Mouse (Mus musculus): ENCODE measurements around the gene Tnfsfm13. TPM values are rescaled to one million over a fixed set of nuclear protein-coding genes. Genes with fewer than 3 reads are reported as not detected.

The Tnfsfm13 gene
- polyA plus RNA-seq, 1 experiment from 2014 or later: 2.5 TPM

MicroRNAs encoded within 50 kb of the gene (microRNA counts, 519-probe panel; counts per million panel counts)
- 460 counts per million, percentile 65 among the panel's probes with 10 or more counts for microRNA mmu-miR-1934
- microRNA mmu-miR-467f: 1,609 counts per million, percentile 66 among the panel's probes with 10 or more counts

Small RNAs within 50 kb of the gene (microRNA-seq; reads per million reads assigned to microRNA genes)
- gene Mir1934 (3.3 reads per million, percentile 15 among the genes with 10 or more reads in this experiment), gene Mir467f (not detected)

Other genes with a start within 250 kb of the Tnfsfm13 start
- gene Dnah2, start 147.0 kb downstream of the Tnfsfm13 start, polyA plus RNA-seq (2016; fragmentation: Nextera tagmentation; extraction: Ambion mirVana): 2.4 and 2.8 TPM in 2 replicates
- 57.0 and 61.9 TPM in 2 replicates for gene Efnb3, start 135.9 kb downstream of the Tnfsfm13 start, polyA plus RNA-seq (2016; fragmentation: Nextera tagmentation; extraction: Ambion mirVana)
- 29.4 and 36.2 TPM in 2 replicates for gene Wrap53, start 115.8 kb downstream of the Tnfsfm13 start, polyA plus RNA-seq (2016; fragmentation: Nextera tagmentation; extraction: Ambion mirVana)
- gene Trp53, start 115.7 kb downstream of the Tnfsfm13 start, polyA plus RNA-seq (2016; fragmentation: Nextera tagmentation; extraction: Ambion mirVana): 159 and 161 TPM in 2 replicates
- gene Atp1b2, start 90.2 kb downstream of the Tnfsfm13 start, polyA plus RNA-seq (2016; fragmentation: Nextera tagmentation; extraction: Ambion mirVana): 4.2 and 5.3 TPM in 2 replicates
- gene Shbg, start 78.2 kb downstream of the Tnfsfm13 start, polyA plus RNA-seq (2016; fragmentation: Nextera tagmentation; extraction: Ambion mirVana): not detected in 2 replicates
- 25.4 and 25.8 TPM in 2 replicates for gene Sat2, start 74.1 kb downstream of the Tnfsfm13 start, polyA plus RNA-seq (2016; fragmentation: Nextera tagmentation; extraction: Ambion mirVana)
- 52.2 and 58.4 TPM in 2 replicates for gene Fxr2, start 63.1 kb downstream of the Tnfsfm13 start, polyA plus RNA-seq (2016; fragmentation: Nextera tagmentation; extraction: Ambion mirVana)
- gene Sox15, start 40.8 kb downstream of the Tnfsfm13 start, polyA plus RNA-seq (2016; fragmentation: Nextera tagmentation; extraction: Ambion mirVana): 0.36 TPM in 1 of 2 replicates, not detected in the other
- 63.3 and 67.9 TPM in 2 replicates for gene Mpdu1, start 33.5 kb downstream of the Tnfsfm13 start, polyA plus RNA-seq (2016; fragmentation: Nextera tagmentation; extraction: Ambion mirVana)
- gene Cd68, start 29.9 kb downstream of the Tnfsfm13 start, polyA plus RNA-seq (2016; fragmentation: Nextera tagmentation; extraction: Ambion mirVana): 8.0 and 8.5 TPM in 2 replicates
- gene Eif4a1, start 23.7 kb downstream of the Tnfsfm13 start, polyA plus RNA-seq (2016; fragmentation: Nextera tagmentation; extraction: Ambion mirVana): 561 and 632 TPM in 2 replicates
- 134 and 147 TPM in 2 replicates for gene Senp3, start 14.0 kb downstream of the Tnfsfm13 start, polyA plus RNA-seq (2016; fragmentation: Nextera tagmentation; extraction: Ambion mirVana)
- 0.50 TPM in 2 replicates for gene Tnfsf13, start 10.3 kb downstream of the Tnfsfm13 start, polyA plus RNA-seq (2016; fragmentation: Nextera tagmentation; extraction: Ambion mirVana)
- 3.1 and 3.9 TPM in 2 replicates for gene Tnfsf12, start 249 bp downstream of the Tnfsfm13 start, polyA plus RNA-seq (2016; fragmentation: Nextera tagmentation; extraction: Ambion mirVana)
- 27.9 and 32.7 TPM in 2 replicates for gene Polr2a, start 62.5 kb upstream of the Tnfsfm13 start, polyA plus RNA-seq (2016; fragmentation: Nextera tagmentation; extraction: Ambion mirVana)
- gene Slc35g3, start 65.9 kb upstream of the Tnfsfm13 start, polyA plus RNA-seq (2016; fragmentation: Nextera tagmentation; extraction: Ambion mirVana): not detected in 2 replicates
- gene Zbtb4, start 69.8 kb upstream of the Tnfsfm13 start, polyA plus RNA-seq (2016; fragmentation: Nextera tagmentation; extraction: Ambion mirVana): 2.1 and 2.4 TPM in 2 replicates
- gene Chrnb1, start 99.8 kb upstream of the Tnfsfm13 start, polyA plus RNA-seq (2016; fragmentation: Nextera tagmentation; extraction: Ambion mirVana): 11.1 and 11.9 TPM in 2 replicates
- gene Fgf11, start 105.8 kb upstream of the Tnfsfm13 start, polyA plus RNA-seq (2016; fragmentation: Nextera tagmentation; extraction: Ambion mirVana): 1.7 and 2.2 TPM in 2 replicates
- gene Tmem102, start 109.5 kb upstream of the Tnfsfm13 start, polyA plus RNA-seq (2016; fragmentation: Nextera tagmentation; extraction: Ambion mirVana): 2.9 and 3.0 TPM in 2 replicates
- not detected in 2 replicates for gene Gm39566, start 119.2 kb upstream of the Tnfsfm13 start, polyA plus RNA-seq (2016; fragmentation: Nextera tagmentation; extraction: Ambion mirVana)
- gene Spem2, start 122.4 kb upstream of the Tnfsfm13 start, polyA plus RNA-seq (2016; fragmentation: Nextera tagmentation; extraction: Ambion mirVana): not detected in 2 replicates
- 0.29 and 0.58 TPM in 2 replicates for gene Spem1, start 126.1 kb upstream of the Tnfsfm13 start, polyA plus RNA-seq (2016; fragmentation: Nextera tagmentation; extraction: Ambion mirVana)
- gene Nlgn2, start 141.7 kb upstream of the Tnfsfm13 start, polyA plus RNA-seq (2016; fragmentation: Nextera tagmentation; extraction: Ambion mirVana): 13.0 and 13.1 TPM in 2 replicates
- gene Tmem256, start 142.4 kb upstream of the Tnfsfm13 start, polyA plus RNA-seq (2016; fragmentation: Nextera tagmentation; extraction: Ambion mirVana): 351 and 399 TPM in 2 replicates
- gene Plscr3, start 150.3 kb upstream of the Tnfsfm13 start, polyA plus RNA-seq (2016; fragmentation: Nextera tagmentation; extraction: Ambion mirVana): 122 and 127 TPM in 2 replicates
- 2.4 and 2.5 TPM in 2 replicates for gene Tnk1, start 162.6 kb upstream of the Tnfsfm13 start, polyA plus RNA-seq (2016; fragmentation: Nextera tagmentation; extraction: Ambion mirVana)
- not detected in 2 replicates for gene Tmem95, start 181.9 kb upstream of the Tnfsfm13 start, polyA plus RNA-seq (2016; fragmentation: Nextera tagmentation; extraction: Ambion mirVana)
- 2.9 and 3.0 TPM in 2 replicates for gene Kctd11, start 185.3 kb upstream of the Tnfsfm13 start, polyA plus RNA-seq (2016; fragmentation: Nextera tagmentation; extraction: Ambion mirVana)
- gene Acap1, start 199.4 kb upstream of the Tnfsfm13 start, polyA plus RNA-seq (2016; fragmentation: Nextera tagmentation; extraction: Ambion mirVana): 0.83 and 1.3 TPM in 2 replicates
- 21.4 and 23.6 TPM in 2 replicates for gene 2810408A11Rik, start 204.9 kb upstream of the Tnfsfm13 start, polyA plus RNA-seq (2016; fragmentation: Nextera tagmentation; extraction: Ambion mirVana)
- 14.2 and 15.9 TPM in 2 replicates for gene Neurl4, start 205.0 kb upstream of the Tnfsfm13 start, polyA plus RNA-seq (2016; fragmentation: Nextera tagmentation; extraction: Ambion mirVana)
- gene Gps2, start 217.8 kb upstream of the Tnfsfm13 start, polyA plus RNA-seq (2016; fragmentation: Nextera tagmentation; extraction: Ambion mirVana): 84.8 and 92.0 TPM in 2 replicates
- 1,661 and 1,669 TPM in 2 replicates for gene Eif5a, start 225.9 kb upstream of the Tnfsfm13 start, polyA plus RNA-seq (2016; fragmentation: Nextera tagmentation; extraction: Ambion mirVana)
- gene Ybx2, start 239.7 kb upstream of the Tnfsfm13 start, polyA plus RNA-seq (2016; fragmentation: Nextera tagmentation; extraction: Ambion mirVana): 10.7 and 11.4 TPM in 2 replicates

Data from embryonic facial prominence, embryonic 12.5 days (tissue).